In the genomic region with DNA sequence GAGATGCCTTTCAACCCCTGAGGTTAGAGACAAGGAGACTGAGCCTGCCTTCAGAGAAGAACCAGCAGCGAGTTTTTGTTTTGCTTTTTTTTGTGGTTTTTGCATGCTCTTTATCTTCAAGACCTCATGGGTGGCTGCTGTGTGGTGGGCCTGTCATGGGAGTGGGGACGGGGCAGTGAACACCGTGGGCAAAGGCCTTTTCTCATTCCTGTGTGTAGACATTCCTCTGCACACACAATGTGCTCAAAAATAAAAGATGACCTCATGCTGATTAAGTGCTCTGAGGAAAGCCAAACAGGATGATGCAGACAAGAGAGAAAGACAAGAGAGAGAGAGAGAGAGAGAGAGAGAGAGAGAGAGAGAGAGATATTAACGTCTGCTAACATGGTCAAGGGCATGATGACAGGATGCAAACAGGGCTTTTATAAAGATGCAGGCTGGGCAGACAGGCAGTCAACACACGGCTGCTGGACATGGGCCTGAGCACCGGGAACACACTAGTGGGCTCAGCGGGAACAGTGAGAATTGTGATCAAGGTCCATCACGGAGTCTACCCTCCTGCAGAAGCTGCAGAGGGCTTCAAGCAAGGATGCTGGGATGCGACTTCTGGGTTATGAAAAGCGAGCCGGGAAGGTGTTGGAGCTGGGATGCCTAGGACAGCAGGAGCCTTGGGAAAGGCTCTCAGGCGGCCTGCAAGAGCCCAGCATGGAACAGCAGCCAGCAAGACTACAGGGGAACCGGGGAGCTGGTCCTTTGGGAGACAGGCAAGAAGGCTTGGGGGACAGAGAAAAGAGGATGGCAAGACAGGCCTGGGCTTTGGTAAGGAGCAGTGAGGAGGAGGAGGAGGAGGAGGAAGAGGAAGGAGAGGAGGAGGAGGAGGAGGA, we compare ENCODE assay signal across 11 mouse cellular contexts. TPM values are rescaled to one million over a fixed set of nuclear protein-coding genes. Genes with fewer than 3 reads are reported as not detected.
A peak's percentile ranks its signal among the peaks of the same experiment; 100 is the strongest.
DNase-seq lines count a peak whose midpoint lies in the region; ATAC-seq and TF ChIP-seq lines count a peak whose summit lies in the region.
"Had no signal": no experiment of that assay in that cellular context is flagged by ENCODE, and none has a peak within 500 bp of the region (broad histone marks: within the 10 kb centered on the region; RNA-seq: fewer than 3 reads in every experiment).

No protein-coding gene starts in this region.

- H3K9me3 ChIP-seq in kidney, embryonic 15.5 days (replicated peaks) = no peaks in the 10 kb centered on the region
- H3K9me3 ChIP-seq: hindbrain, embryonic 15.5 days; liver, embryonic 13.5 days had no signal

- H3K36me3 ChIP-seq in kidney, embryonic 15.5 days = no peaks in the 10 kb centered on the region
- H3K36me3 ChIP-seq: hindbrain, embryonic 15.5 days; liver, embryonic 13.5 days had no signal

- peaks cover 55% of the 10 kb centered on the region for H3K4me1 ChIP-seq in kidney, embryonic 15.5 days
- H3K4me1 ChIP-seq in embryonic fibroblast, embryonic 13.5 days (ENCODE audit: control insufficient read depth, insufficient read depth, low read length) = peaks cover 43% of the 10 kb centered on the region

- no peak for ATAC-seq in kidney, embryonic 15.5 days (replicated peaks; ENCODE audit: low FRiP score)

- TF ChIP-seq POLR2A in embryonic fibroblast, embryonic 13.5 days (IDR thresholded peaks at IDR 0.05; ENCODE audit: low read depth, low read length) = no peak

- no peak overlapping the region for H3K4me3 ChIP-seq in kidney, embryonic 15.5 days (replicated peaks)
- H3K4me3 ChIP-seq in embryonic fibroblast, embryonic 13.5 days (ENCODE audit: insufficient read depth, low read length) = no peak overlapping the region
- H3K4me3 ChIP-seq: erythroblast, embryonic 14.5 days; hindbrain, embryonic 15.5 days; liver, embryonic 13.5 days had no signal

- H3K9ac ChIP-seq in kidney, embryonic 15.5 days = no peak overlapping the region
- H3K9ac ChIP-seq: hindbrain, embryonic 15.5 days; liver, embryonic 13.5 days had no signal

- WGBS in kidney, embryonic 15.5 days = 65% methylated on average over 13 of the region's 13 CpGs

- H3K4me2 ChIP-seq in kidney, embryonic 15.5 days = no peak overlapping the region
- H3K4me2 ChIP-seq: hindbrain, embryonic 15.5 days; liver, embryonic 13.5 days had no signal

- peak overlapping the region; percentile 0; the same call in 1 of the 2 replicates for H3K27ac ChIP-seq in kidney, embryonic 15.5 days
- peak overlapping the region; percentile 60 for H3K27ac ChIP-seq in embryonic fibroblast, embryonic 13.5 days (ENCODE audit: insufficient read depth, low read length)
- H3K27ac ChIP-seq: hindbrain, embryonic 15.5 days; liver, embryonic 13.5 days had no signal

- TF ChIP-seq CTCF in embryonic fibroblast, embryonic 13.5 days (IDR thresholded peaks at IDR 0.05; ENCODE audit: borderline replicate concordance, insufficient read depth, low read length) = no peak

- no peaks in the 10 kb centered on the region for H3K27me3 ChIP-seq in kidney, embryonic 15.5 days
- H3K27me3 ChIP-seq: hindbrain, embryonic 15.5 days had no signal

- no peak for DNase-seq in kidney, postnatal 10 days
- peak; percentile 43 for DNase-seq in MN1 (ENCODE audit: low spot score)
- DNase-seq in lung, postnatal 10 days = peak; percentile 62
- DNase-seq in layer of hippocampus, adult 9-11 months = no peak
- no peak for DNase-seq in urinary bladder, postnatal 25 days (ENCODE audit: low spot score)
- DNase-seq: cerebellum, postnatal 25 days; liver, embryonic 13.5 days had no signal

RNA-seq across cellular contexts. Expression of gene Mxra7, which starts 6.5 kb away (rescaled TPM):
- 16.7 and 20.8 TPM in 2 replicates for polyA plus RNA-seq in kidney, embryonic 15.5 days (2015; fragmentation: Nextera tagmentation; extraction: Ambion mirVana)
- 76.8 and 82.4 TPM in 2 replicates for polyA plus RNA-seq in embryonic fibroblast, embryonic 13.5 days (2011; ENCODE audit: insufficient read length, low read depth, missing spikeins)

RNA-seq across cellular contexts. Expression of gene Mettl23, which starts 21.8 kb away (rescaled TPM):
- 51.5 and 60.6 TPM in 2 replicates for polyA plus RNA-seq in kidney, embryonic 15.5 days (2015; fragmentation: Nextera tagmentation; extraction: Ambion mirVana)
- 20.4 and 22.4 TPM in 2 replicates for polyA plus RNA-seq in embryonic fibroblast, embryonic 13.5 days (2011; ENCODE audit: insufficient read length, low read depth, missing spikeins)

RNA-seq across cellular contexts. Expression of gene Jmjd6, which starts 21.9 kb away (rescaled TPM):
- 72.6 and 75.5 TPM in 2 replicates for polyA plus RNA-seq in kidney, embryonic 15.5 days (2015; fragmentation: Nextera tagmentation; extraction: Ambion mirVana)
- 37.1 and 38.7 TPM in 2 replicates for polyA plus RNA-seq in embryonic fibroblast, embryonic 13.5 days (2011; ENCODE audit: insufficient read length, low read depth, missing spikeins)

RNA-seq across cellular contexts. Expression of gene Mfsd11, which starts 30.9 kb away (rescaled TPM):
- 37.9 and 39.6 TPM in 2 replicates for polyA plus RNA-seq in kidney, embryonic 15.5 days (2015; fragmentation: Nextera tagmentation; extraction: Ambion mirVana)
- 30.7 and 36.6 TPM in 2 replicates for polyA plus RNA-seq in embryonic fibroblast, embryonic 13.5 days (2011; ENCODE audit: insufficient read length, low read depth, missing spikeins)

RNA-seq across cellular contexts. Expression of gene Srsf2, which starts 31.6 kb away (rescaled TPM):
- 810 and 860 TPM in 2 replicates for polyA plus RNA-seq in kidney, embryonic 15.5 days (2015; fragmentation: Nextera tagmentation; extraction: Ambion mirVana)
- polyA plus RNA-seq in embryonic fibroblast, embryonic 13.5 days (2011; ENCODE audit: insufficient read length, low read depth, missing spikeins) = 301 and 306 TPM in 2 replicates

Comparison
In these comparisons a context has a peak if more than half of its experiments do, and no peak if none do; other contexts are left out.
1. DNase-seq: peak in MN1 (single experiment) and lung, postnatal 10 days (single experiment); none in kidney, postnatal 10 days (single experiment), layer of hippocampus, adult 9-11 months (single experiment) and urinary bladder, postnatal 25 days (single experiment).